Mouse (Mus musculus) heart, embryonic 13.5 days (tissue): ENCODE measurements around the gene Reep1. TPM values are rescaled to one million over a fixed set of nuclear protein-coding genes. Genes with fewer than 3 reads are reported as not detected.

Source experiments
- ATAC-seq: fragments of 200-750 bp; cut with Nextera tagmentation; 2 replicates; pipeline ENCODE4 v1.8.0; 2017; ENCODE audit warnings: moderate TSS enrichment; ENCODE audit not compliant: insufficient number of reproducible peaks, low FRiP score, low TSS enrichment; ENCODE audit errors: extremely low read depth
- H3K27ac ChIP-seq: fragments of 300-500 bp; sonication (generic); replicated peaks from 2 replicates; pipeline ENCODE4 v1.5.1; 2015; ENCODE audit warnings: moderate library complexity, mild to moderate bottlenecking, inconsistent platforms
- H3K27me3 ChIP-seq: fragments of 300-500 bp; sonication (generic); replicated peaks from 2 replicates; pipeline ENCODE4 v1.6.1; 2015; ENCODE audit warnings: mild to moderate bottlenecking, inconsistent platforms
- H3K36me3 ChIP-seq: fragments of 300-500 bp; sonication (generic); 2 replicates; pipeline ENCODE4 v1.6.1; 2015; ENCODE audit warnings: mild to moderate bottlenecking, inconsistent platforms
- H3K4me1 ChIP-seq: fragments of 300-500 bp; sonication (generic); 2 replicates; pipeline ENCODE4 v1.6.1; 2015; ENCODE audit warnings: inconsistent platforms
- H3K4me2 ChIP-seq: fragments of 300-500 bp; sonication (generic); 2 replicates; pipeline ENCODE4 v1.6.1; 2015; ENCODE audit warnings: inconsistent platforms, mild to moderate bottlenecking, moderate library complexity
- H3K4me3 ChIP-seq: fragments of 300-500 bp; sonication (generic); 2 replicates; pipeline ENCODE4 v1.5.1; 2015; ENCODE audit warnings: moderate library complexity, mild to moderate bottlenecking, inconsistent platforms
- H3K9ac ChIP-seq: fragments of 300-500 bp; sonication (generic); 2 replicates; pipeline ENCODE4 v1.6.1; 2015; ENCODE audit warnings: inconsistent platforms, mild to moderate bottlenecking, moderate library complexity
- H3K9me3 ChIP-seq: fragments of 300-500 bp; sonication (generic); 2 replicates; pipeline ENCODE4 v1.6.1; 2016; ENCODE audit warnings: inconsistent platforms
- WGBS: fragments of 180-500 bp; shearing (Covaris S2); methylation state at CpG from one replicate; pipeline ENCODE4 v1.1.7; 2015; ENCODE audit warnings: mixed read lengths; 5-methylcytosine and 5-hydroxymethylcytosine counted together
- polyA plus RNA-seq: library from polyadenylated mRNA; unstranded; fragments of >200 nt; fragmentation: Nextera tagmentation; extraction: Ambion mirVana; gene quantifications from 2 replicates; pipeline ENCODE4 v1.2.1, GENCODE M21; 2015

The Reep1 gene
- polyA plus RNA-seq, 1 experiment from 2014 or later, result 17.9 TPM

GRCm38 (mm10) chr6:71713532-71713931, 6.2 kb downstream of the Reep1 start:
- peaks cover 9% of the 10 kb centered on the region for H3K27me3 ChIP-seq
- H3K36me3 ChIP-seq, result peaks cover 9% of the 10 kb centered on the region
- no peak overlapping the region for H3K27ac ChIP-seq
- H3K4me2 ChIP-seq, result no peak overlapping the region
- WGBS, result 81% methylated on average over 2 of the region's 2 CpGs
- H3K9me3 ChIP-seq, result no peaks in the 10 kb centered on the region
- H3K9ac ChIP-seq, result no peak overlapping the region
- no peak overlapping the region for H3K4me3 ChIP-seq
- ATAC-seq, result no peak
- peaks cover 30% of the 10 kb centered on the region for H3K4me1 ChIP-seq

- no peaks in the 10 kb centered on the region for H3K27me3 ChIP-seq
- H3K4me2 ChIP-seq, result no peak overlapping the region
- no peaks in the 10 kb centered on the region for H3K9me3 ChIP-seq
- peaks cover 21% of the 10 kb centered on the region for H3K4me1 ChIP-seq
- peaks cover 9% of the 10 kb centered on the region for H3K36me3 ChIP-seq
- ATAC-seq, result no peak
- no peak overlapping the region for H3K4me3 ChIP-seq
- 70% methylated on average over 5 of the region's 5 CpGs for WGBS
- no peak overlapping the region for H3K9ac ChIP-seq
- no peak overlapping the region for H3K27ac ChIP-seq
Observed at GRCm38 (mm10) chr6:71715006-71715405, 7.6 kb downstream of the Reep1 start.

GRCm38 (mm10) chr6:71716434-71716833, 9.1 kb downstream of the Reep1 start:
- no peak for ATAC-seq

GRCm38 (mm10) chr6:71718322-71718721, 11.0 kb downstream of the Reep1 start:
- Histone ChIP-seq H3K4me3 (no peak overlapping the region), H3K4me2 (no peak overlapping the region), H3K27me3 (no peaks in the 10 kb centered on the region), H3K9me3 (no peaks in the 10 kb centered on the region), H3K4me1 (peaks cover 31% of the 10 kb centered on the region), H3K9ac (no peak overlapping the region), H3K27ac (no peak overlapping the region), H3K36me3 (no peaks in the 10 kb centered on the region)
- ATAC-seq, result no peak
- 65% methylated on average over 2 of the region's 2 CpGs for WGBS

More at GRCm38 (mm10) chr6:71716434-71716833, 9.1 kb downstream of the Reep1 start:
- Histone ChIP-seq H3K4me2 (no peak overlapping the region), H3K36me3 (peaks cover 4% of the 10 kb centered on the region; the same call in 1 of the 2 replicates), H3K27ac (no peak overlapping the region), H3K4me3 (no peak overlapping the region), H3K4me1 (peaks cover 21% of the 10 kb centered on the region), H3K9me3 (no peaks in the 10 kb centered on the region), H3K27me3 (no peaks in the 10 kb centered on the region), H3K9ac (no peak overlapping the region)
- 93% methylated on average over 5 of the region's 5 CpGs for WGBS

GRCm38 (mm10) chr6:71719302-71719701, 11.9 kb downstream of the Reep1 start:
- no peak overlapping the region for H3K4me3 ChIP-seq
- H3K27ac ChIP-seq, result no peak overlapping the region
- peaks cover 41% of the 10 kb centered on the region for H3K4me1 ChIP-seq
- H3K4me2 ChIP-seq, result no peak overlapping the region
- no peak overlapping the region for H3K9ac ChIP-seq
- 69% methylated on average over 4 of the region's 4 CpGs for WGBS
- no peaks in the 10 kb centered on the region for H3K27me3 ChIP-seq
- no peak for ATAC-seq
- no peaks in the 10 kb centered on the region for H3K36me3 ChIP-seq
- no peaks in the 10 kb centered on the region for H3K9me3 ChIP-seq

GRCm38 (mm10) chr6:71722988-71723387, 15.6 kb downstream of the Reep1 start:
- no peak overlapping the region for H3K4me3 ChIP-seq
- no peaks in the 10 kb centered on the region for H3K9me3 ChIP-seq
- no peak overlapping the region for H3K4me2 ChIP-seq
- H3K9ac ChIP-seq, result no peak overlapping the region
- H3K4me1 ChIP-seq, result peaks cover 40% of the 10 kb centered on the region
- no peaks in the 10 kb centered on the region for H3K36me3 ChIP-seq
- no peak for ATAC-seq
- H3K27me3 ChIP-seq, result no peaks in the 10 kb centered on the region
- WGBS, result 29% methylated on average over 2 of the region's 2 CpGs
- no peak overlapping the region for H3K27ac ChIP-seq

GRCm38 (mm10) chr6:71723555-71723954, 16.2 kb downstream of the Reep1 start:
- Histone ChIP-seq H3K4me1 (peaks cover 36% of the 10 kb centered on the region), H3K27ac (no peak overlapping the region), H3K36me3 (no peaks in the 10 kb centered on the region), H3K9me3 (no peaks in the 10 kb centered on the region), H3K4me2 (no peak overlapping the region), H3K27me3 (no peaks in the 10 kb centered on the region), H3K9ac (no peak overlapping the region), H3K4me3 (no peak overlapping the region)
- ATAC-seq, result no peak
- 37% methylated on average over 4 of the region's 4 CpGs for WGBS

- no peaks in the 10 kb centered on the region for H3K27me3 ChIP-seq
- no peak for ATAC-seq
- 70% methylated on average over 7 of the region's 7 CpGs for WGBS
Observed at GRCm38 (mm10) chr6:71726710-71727109, 19.3 kb downstream of the Reep1 start.

GRCm38 (mm10) chr6:71728306-71728705, 20.9 kb downstream of the Reep1 start:
- no peak for ATAC-seq
- peaks cover 26% of the 10 kb centered on the region for H3K4me1 ChIP-seq
- no peaks in the 10 kb centered on the region for H3K36me3 ChIP-seq
- no peaks in the 10 kb centered on the region for H3K9me3 ChIP-seq
- no peak overlapping the region for H3K27ac ChIP-seq
- H3K9ac ChIP-seq, result no peak overlapping the region
- no peaks in the 10 kb centered on the region for H3K27me3 ChIP-seq
- no peak overlapping the region for H3K4me2 ChIP-seq
- WGBS, result 70% methylated on average over 3 of the region's 3 CpGs
- no peak overlapping the region for H3K4me3 ChIP-seq

More at GRCm38 (mm10) chr6:71726710-71727109, 19.3 kb downstream of the Reep1 start:
- H3K36me3 ChIP-seq, result no peaks in the 10 kb centered on the region
- peaks cover 36% of the 10 kb centered on the region for H3K4me1 ChIP-seq
- no peak overlapping the region for H3K27ac ChIP-seq
- H3K9ac ChIP-seq, result no peak overlapping the region
- H3K4me2 ChIP-seq, result no peak overlapping the region
- no peaks in the 10 kb centered on the region for H3K9me3 ChIP-seq
- no peak overlapping the region for H3K4me3 ChIP-seq

- Histone ChIP-seq H3K4me2 (no peak overlapping the region), H3K4me1 (peaks cover 35% of the 10 kb centered on the region), H3K27me3 (no peaks in the 10 kb centered on the region), H3K9ac (no peak overlapping the region), H3K4me3 (no peak overlapping the region), H3K9me3 (no peaks in the 10 kb centered on the region), H3K36me3 (no peaks in the 10 kb centered on the region), H3K27ac (peak overlapping the region; percentile 72)
- peak; percentile 31; the same call in 1 of the 2 replicates for ATAC-seq
- 45% methylated on average over 4 of the region's 4 CpGs for WGBS
Observed at GRCm38 (mm10) chr6:71734910-71735599, 27.7 kb downstream of the Reep1 start.

GRCm38 (mm10) chr6:71735600-71736010, 28.2 kb downstream of the Reep1 start:
- no peak overlapping the region for H3K9ac ChIP-seq
- peaks cover 38% of the 10 kb centered on the region for H3K4me1 ChIP-seq
- H3K36me3 ChIP-seq, result no peaks in the 10 kb centered on the region
- H3K27ac ChIP-seq, result peak overlapping the region; percentile 72
- 11% methylated on average over 4 of the region's 4 CpGs for WGBS
- no peak overlapping the region for H3K4me3 ChIP-seq
- no peaks in the 10 kb centered on the region for H3K9me3 ChIP-seq
- no peak for ATAC-seq
- H3K27me3 ChIP-seq, result no peaks in the 10 kb centered on the region
- peak overlapping the region; percentile 7 for H3K4me2 ChIP-seq

- no peak for ATAC-seq
- WGBS, result 81% methylated on average over 5 of the region's 5 CpGs
- Histone ChIP-seq H3K4me1 (peaks cover 43% of the 10 kb centered on the region), H3K4me2 (peak overlapping the region; percentile 7), H3K9me3 (no peaks in the 10 kb centered on the region), H3K36me3 (no peaks in the 10 kb centered on the region), H3K9ac (no peak overlapping the region), H3K27me3 (no peaks in the 10 kb centered on the region), H3K4me3 (no peak overlapping the region), H3K27ac (peak overlapping the region; percentile 72)
Observed at GRCm38 (mm10) chr6:71736101-71736500, 28.7 kb downstream of the Reep1 start.
